Mouse (Mus musculus): ENCODE results near the gene Tango6. TPM values are rescaled to one million over a fixed set of nuclear protein-coding genes. Genes with fewer than 3 reads are reported as not detected.
"Not testable (repeated sequence)": the region's sequence is repeated elsewhere in the genome, so short reads cannot be mapped to it uniquely, and the experiment has no call there.

Tango6 gene
- total and polyA plus RNA-seq, 2 experiments from 2014 or later = 4.0 to 13.5 TPM

- Histone ChIP-seq H3K9me3 (replicated peaks; ENCODE audit: control insufficient read depth, low read length) (no peaks in the 10 kb centered on the region), H3K4me3 (ENCODE audit: low read depth, low read length) (peak overlapping the region; percentile 70), H3K27ac (ENCODE audit: low read depth) (no peak overlapping the region), H3K27me3 (ENCODE audit: control insufficient read depth, insufficient read depth, low read length) (no peaks in the 10 kb centered on the region), H3K4me2 (ENCODE audit: low read depth, low read length) (peak overlapping the region; percentile 100), H3K4me1 (ENCODE audit: control insufficient read depth, insufficient read depth) (peaks cover 23% of the 10 kb centered on the region), H3K36me3 (replicated peaks; ENCODE audit: control insufficient read depth, insufficient read depth, low read length) (peaks cover 7% of the 10 kb centered on the region; the same call in 1 of the 2 replicates), H3K9ac (replicated peaks; ENCODE audit: low read depth, low read length) (peak overlapping the region; percentile 54)
- WGBS = under 1% methylated on average over 61 of the region's 63 CpGs
- no peak for DNase-seq (ENCODE audit: low spot score)
- ATAC-seq (ENCODE audit: insufficient read depth, low read depth) = peak; percentile 70
- TF ChIP-seq CTCF (IDR thresholded peaks at IDR 0.05; ENCODE audit: low read depth) (peak; percentile 24), EP300 (IDR thresholded peaks at IDR 0.05; ENCODE audit: low read depth) (no peak)
These were observed 187.9 kb downstream of the Tango6 start for GRCm38 (mm10) chr8:106870537-106871327.

GRCm38 (mm10) chr8:106871328-106871926 is 188.6 kb downstream of the Tango6 start:
- H3K9me3 ChIP-seq (replicated peaks; ENCODE audit: control insufficient read depth, low read length) = no peaks in the 10 kb centered on the region
- H3K4me2 ChIP-seq (ENCODE audit: low read depth, low read length) = peak overlapping the region; percentile 100
- TF ChIP-seq CTCF (IDR thresholded peaks at IDR 0.05; ENCODE audit: low read depth) = no peak
- no peak for TF ChIP-seq EP300 (IDR thresholded peaks at IDR 0.05; ENCODE audit: low read depth)
- peak overlapping the region; percentile 70 for H3K4me3 ChIP-seq (ENCODE audit: low read depth, low read length)
- peaks cover 23% of the 10 kb centered on the region for H3K4me1 ChIP-seq (ENCODE audit: control insufficient read depth, insufficient read depth)
- WGBS = 1% methylated on average over 15 of the region's 15 CpGs
- peaks cover 7% of the 10 kb centered on the region; the same call in 1 of the 2 replicates for H3K36me3 ChIP-seq (replicated peaks; ENCODE audit: control insufficient read depth, insufficient read depth, low read length)
- DNase-seq (ENCODE audit: low spot score) (no peak), ATAC-seq (ENCODE audit: insufficient read depth, low read depth) (no peak)
- H3K27ac ChIP-seq (ENCODE audit: low read depth) = no peak overlapping the region
- H3K27me3 ChIP-seq (ENCODE audit: control insufficient read depth, insufficient read depth, low read length) = no peaks in the 10 kb centered on the region
- H3K9ac ChIP-seq (replicated peaks; ENCODE audit: low read depth, low read length) = peak overlapping the region; percentile 54

GRCm38 (mm10) chr8:106871931-106872371 is 189.1 kb downstream of the Tango6 start:
- Histone ChIP-seq H3K36me3 (replicated peaks; ENCODE audit: control insufficient read depth, insufficient read depth, low read length) (peaks cover 7% of the 10 kb centered on the region; the same call in 1 of the 2 replicates), H3K4me3 (ENCODE audit: low read depth, low read length) (peak overlapping the region; percentile 70), H3K9me3 (replicated peaks; ENCODE audit: control insufficient read depth, low read length) (no peaks in the 10 kb centered on the region), H3K27ac (ENCODE audit: low read depth) (no peak overlapping the region), H3K4me1 (ENCODE audit: control insufficient read depth, insufficient read depth) (peaks cover 23% of the 10 kb centered on the region), H3K4me2 (ENCODE audit: low read depth, low read length) (peak overlapping the region; percentile 100), H3K9ac (replicated peaks; ENCODE audit: low read depth, low read length) (no peak overlapping the region; the same call in 1 of the 2 replicates), H3K27me3 (ENCODE audit: control insufficient read depth, insufficient read depth, low read length) (no peaks in the 10 kb centered on the region)
- TF ChIP-seq CTCF (IDR thresholded peaks at IDR 0.05; ENCODE audit: low read depth) (peak; percentile 31), EP300 (IDR thresholded peaks at IDR 0.05; ENCODE audit: low read depth) (no peak)
- DNase-seq (ENCODE audit: low spot score) (peak; percentile 78), ATAC-seq (ENCODE audit: insufficient read depth, low read depth) (peak; percentile 77)
- under 1% methylated on average over 22 of the region's 22 CpGs for WGBS

- Histone ChIP-seq H3K27me3 (ENCODE audit: control insufficient read depth, insufficient read depth, low read length) (no peaks in the 10 kb centered on the region), H3K4me3 (ENCODE audit: low read depth, low read length) (peak overlapping the region; percentile 70), H3K9me3 (replicated peaks; ENCODE audit: control insufficient read depth, low read length) (no peaks in the 10 kb centered on the region), H3K27ac (ENCODE audit: low read depth) (no peak overlapping the region), H3K36me3 (replicated peaks; ENCODE audit: control insufficient read depth, insufficient read depth, low read length) (peaks cover 7% of the 10 kb centered on the region; the same call in 1 of the 2 replicates), H3K4me1 (ENCODE audit: control insufficient read depth, insufficient read depth) (peaks cover 23% of the 10 kb centered on the region), H3K9ac (replicated peaks; ENCODE audit: low read depth, low read length) (no peak overlapping the region), H3K4me2 (ENCODE audit: low read depth, low read length) (peak overlapping the region; percentile 100)
- TF ChIP-seq CTCF (IDR thresholded peaks at IDR 0.05; ENCODE audit: low read depth) = no peak
- no peak for TF ChIP-seq EP300 (IDR thresholded peaks at IDR 0.05; ENCODE audit: low read depth)
- ATAC-seq (ENCODE audit: insufficient read depth, low read depth) (no peak), DNase-seq (ENCODE audit: low spot score) (no peak)
- 28% methylated on average over 8 of the region's 8 CpGs for WGBS
These were observed 189.7 kb downstream of the Tango6 start for GRCm38 (mm10) chr8:106872454-106873034.

GRCm38 (mm10) chr8:106880121-106880707 is 197.3 kb downstream of the Tango6 start:
- Histone ChIP-seq H3K36me3 (replicated peaks; ENCODE audit: control insufficient read depth, insufficient read depth, low read length) (peaks cover 46% of the 10 kb centered on the region), H3K9ac (replicated peaks; ENCODE audit: low read depth, low read length) (no peak overlapping the region), H3K4me2 (ENCODE audit: low read depth, low read length) (no peak overlapping the region), H3K4me1 (ENCODE audit: control insufficient read depth, insufficient read depth) (no peaks in the 10 kb centered on the region), H3K27ac (ENCODE audit: low read depth) (no peak overlapping the region), H3K9me3 (replicated peaks; ENCODE audit: control insufficient read depth, low read length) (no peaks in the 10 kb centered on the region), H3K27me3 (ENCODE audit: control insufficient read depth, insufficient read depth, low read length) (no peaks in the 10 kb centered on the region), H3K4me3 (ENCODE audit: low read depth, low read length) (no peak overlapping the region)
- TF ChIP-seq CTCF (IDR thresholded peaks at IDR 0.05; ENCODE audit: low read depth) (no peak), EP300 (IDR thresholded peaks at IDR 0.05; ENCODE audit: low read depth) (no peak)
- ATAC-seq (ENCODE audit: insufficient read depth, low read depth) (no peak), DNase-seq (ENCODE audit: low spot score) (no peak)
- 76% methylated on average over 8 of the region's 8 CpGs for WGBS

GRCm38 (mm10) chr8:106884094-106884493 is 201.2 kb downstream of the Tango6 start:
- not testable (repeated sequence) for ATAC-seq (ENCODE audit: insufficient read depth, low read depth); H3K4me3 ChIP-seq (ENCODE audit: low read depth, low read length); H3K4me1 ChIP-seq (ENCODE audit: control insufficient read depth, insufficient read depth); DNase-seq (ENCODE audit: low spot score); H3K9ac ChIP-seq (replicated peaks; ENCODE audit: low read depth, low read length); H3K9me3 ChIP-seq (replicated peaks; ENCODE audit: control insufficient read depth, low read length); H3K27ac ChIP-seq (ENCODE audit: low read depth); H3K4me2 ChIP-seq (ENCODE audit: low read depth, low read length); H3K27me3 ChIP-seq (ENCODE audit: control insufficient read depth, insufficient read depth, low read length)
- 94% methylated on average over 11 of the region's 11 CpGs for WGBS
- H3K36me3 ChIP-seq (replicated peaks; ENCODE audit: control insufficient read depth, insufficient read depth, low read length) = peaks cover 50% of the 10 kb centered on the region

- ATAC-seq (ENCODE audit: insufficient read depth, low read depth); H3K27me3 ChIP-seq (ENCODE audit: control insufficient read depth, insufficient read depth, low read length); DNase-seq (ENCODE audit: low spot score); H3K4me3 ChIP-seq (ENCODE audit: low read depth, low read length); H3K9me3 ChIP-seq (replicated peaks; ENCODE audit: control insufficient read depth, low read length); H3K4me1 ChIP-seq (ENCODE audit: control insufficient read depth, insufficient read depth); H3K27ac ChIP-seq (ENCODE audit: low read depth); H3K4me2 ChIP-seq (ENCODE audit: low read depth, low read length); H3K9ac ChIP-seq (replicated peaks; ENCODE audit: low read depth, low read length): not testable (repeated sequence)
- H3K36me3 ChIP-seq (replicated peaks; ENCODE audit: control insufficient read depth, insufficient read depth, low read length) = peaks cover 42% of the 10 kb centered on the region
- 90% methylated on average over 4 of the region's 4 CpGs for WGBS
These were observed 202.0 kb downstream of the Tango6 start for GRCm38 (mm10) chr8:106884826-106885400.
